Mouse (Mus musculus): ENCODE measurements around the gene Hdac9.
A peak's percentile ranks its signal among the peaks of the same experiment; 100 is the strongest.

Gene Hdac9

GRCm38 (mm10) chr12:34582522-34582921 is 334.4 kb downstream of the Hdac9 start:
- no peak for DNase-seq

- DNase-seq = no peak
Measured at GRCm38 (mm10) chr12:34579220-34579619, 337.7 kb downstream of the Hdac9 start.

GRCm38 (mm10) chr12:34571069-34571468 is 345.8 kb downstream of the Hdac9 start:
- no peak for DNase-seq

- DNase-seq = no peak
Measured at GRCm38 (mm10) chr12:34569472-34569871, 347.4 kb downstream of the Hdac9 start.

GRCm38 (mm10) chr12:34569052-34569451 is 347.8 kb downstream of the Hdac9 start:
- no peak for DNase-seq

GRCm38 (mm10) chr12:34562331-34562730 is 354.6 kb downstream of the Hdac9 start:
- peak; percentile 2 for DNase-seq

- DNase-seq = no peak
Measured at GRCm38 (mm10) chr12:34559001-34559400, 357.9 kb downstream of the Hdac9 start.

- DNase-seq = no peak
Measured at GRCm38 (mm10) chr12:34554803-34555202, 362.1 kb downstream of the Hdac9 start.

- DNase-seq = no peak
Measured at GRCm38 (mm10) chr12:34550268-34550667, 366.6 kb downstream of the Hdac9 start.

- DNase-seq = no peak
Measured at GRCm38 (mm10) chr12:34529165-34529545, 387.7 kb downstream of the Hdac9 start.

GRCm38 (mm10) chr12:34528201-34529164 is 388.4 kb downstream of the Hdac9 start:
- DNase-seq = peak; percentile 2

GRCm38 (mm10) chr12:34527761-34528160 is 389.1 kb downstream of the Hdac9 start:
- DNase-seq = no peak

GRCm38 (mm10) chr12:34521468-34521867 is 395.4 kb downstream of the Hdac9 start:
- DNase-seq = no peak

GRCm38 (mm10) chr12:34516769-34517562 is 399.9 kb downstream of the Hdac9 start:
- DNase-seq = no peak

- no peak for DNase-seq
Measured at GRCm38 (mm10) chr12:34506345-34506744, 410.6 kb downstream of the Hdac9 start.

- no peak for DNase-seq
Measured at GRCm38 (mm10) chr12:34498751-34499626, 417.9 kb downstream of the Hdac9 start.

- no peak for DNase-seq
Measured at GRCm38 (mm10) chr12:34498331-34498730, 418.6 kb downstream of the Hdac9 start.

- no peak for DNase-seq
Measured at GRCm38 (mm10) chr12:34497702-34498101, 419.2 kb downstream of the Hdac9 start.

GRCm38 (mm10) chr12:34495940-34496339 is 421.0 kb downstream of the Hdac9 start:
- DNase-seq = no peak

- DNase-seq = no peak
Measured at GRCm38 (mm10) chr12:34489629-34490028, 427.3 kb downstream of the Hdac9 start.

- DNase-seq = no peak
Measured at GRCm38 (mm10) chr12:34487666-34488065, 429.2 kb downstream of the Hdac9 start.

GRCm38 (mm10) chr12:34487021-34487420 is 429.9 kb downstream of the Hdac9 start:
- no peak for DNase-seq

GRCm38 (mm10) chr12:34486016-34486415 is 430.9 kb downstream of the Hdac9 start:
- no peak for DNase-seq
